Mouse (Mus musculus) ovary, adult 10 weeks (tissue): ENCODE results near the gene Fdxacb1. TPM values are rescaled to one million over a fixed set of nuclear protein-coding genes. Genes with fewer than 3 reads are reported as not detected.

Source experiments
- polyA plus RNA-seq: library from polyadenylated mRNA; stranded (reverse); fragments of 350-450 nt; fragmentation: Illumina TruSeq; extraction: RNeasy Lipid Tissue Mini Kit (QIAGEN cat#74804); gene quantifications from one replicate; pipeline ENCODE4 v1.2.3, GENCODE M21; 2014

Gene Fdxacb1
- polyA plus RNA-seq = 5.1 TPM

DNA sequence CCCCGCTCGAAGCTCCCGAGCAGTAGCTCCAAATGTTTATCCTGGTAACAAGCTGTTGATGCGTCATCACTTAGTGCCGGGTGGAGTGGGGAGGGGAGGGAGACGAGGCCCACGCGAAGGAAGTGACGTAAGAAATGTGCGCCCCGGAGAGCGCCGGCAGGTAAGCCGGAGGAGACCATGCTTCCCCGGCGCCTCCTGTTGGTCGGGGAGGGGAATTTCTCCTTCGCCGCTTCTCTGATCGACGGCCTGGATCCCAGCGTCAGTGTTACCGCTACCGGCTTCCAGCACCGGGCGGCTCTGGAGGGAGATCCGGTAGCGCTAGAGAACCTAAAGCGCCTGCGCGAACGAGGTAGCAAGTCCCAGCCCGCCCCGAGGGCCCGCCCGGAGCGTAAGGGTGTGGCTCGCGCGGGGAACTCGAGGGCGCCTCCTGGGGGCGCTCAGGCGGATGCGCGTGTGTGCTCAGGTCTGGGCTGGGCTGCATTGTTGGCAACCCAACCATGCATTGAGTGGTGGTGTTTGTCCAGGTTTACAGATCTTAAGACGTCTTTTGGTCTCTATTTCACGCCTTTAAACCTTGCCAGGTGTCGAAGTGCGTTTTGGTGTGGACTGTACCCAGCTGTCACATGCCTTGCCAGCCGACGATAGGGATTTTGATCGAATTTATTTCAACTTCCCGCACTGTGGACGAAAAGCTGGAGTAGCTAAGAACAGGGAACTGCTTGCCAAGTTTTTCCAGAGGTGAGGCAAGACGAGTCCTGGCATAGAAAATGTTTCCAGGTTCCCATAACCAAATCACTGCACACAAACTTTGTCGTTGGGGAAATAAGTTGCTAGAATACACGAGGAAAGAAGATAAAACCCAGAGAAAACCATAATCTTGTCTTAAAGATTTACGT is at the start of gene Fdxacb1:
TSS of gene Fdxacb1 (plus strand) at position 130 of the 896 bp plus-strand sequence.

DNA sequence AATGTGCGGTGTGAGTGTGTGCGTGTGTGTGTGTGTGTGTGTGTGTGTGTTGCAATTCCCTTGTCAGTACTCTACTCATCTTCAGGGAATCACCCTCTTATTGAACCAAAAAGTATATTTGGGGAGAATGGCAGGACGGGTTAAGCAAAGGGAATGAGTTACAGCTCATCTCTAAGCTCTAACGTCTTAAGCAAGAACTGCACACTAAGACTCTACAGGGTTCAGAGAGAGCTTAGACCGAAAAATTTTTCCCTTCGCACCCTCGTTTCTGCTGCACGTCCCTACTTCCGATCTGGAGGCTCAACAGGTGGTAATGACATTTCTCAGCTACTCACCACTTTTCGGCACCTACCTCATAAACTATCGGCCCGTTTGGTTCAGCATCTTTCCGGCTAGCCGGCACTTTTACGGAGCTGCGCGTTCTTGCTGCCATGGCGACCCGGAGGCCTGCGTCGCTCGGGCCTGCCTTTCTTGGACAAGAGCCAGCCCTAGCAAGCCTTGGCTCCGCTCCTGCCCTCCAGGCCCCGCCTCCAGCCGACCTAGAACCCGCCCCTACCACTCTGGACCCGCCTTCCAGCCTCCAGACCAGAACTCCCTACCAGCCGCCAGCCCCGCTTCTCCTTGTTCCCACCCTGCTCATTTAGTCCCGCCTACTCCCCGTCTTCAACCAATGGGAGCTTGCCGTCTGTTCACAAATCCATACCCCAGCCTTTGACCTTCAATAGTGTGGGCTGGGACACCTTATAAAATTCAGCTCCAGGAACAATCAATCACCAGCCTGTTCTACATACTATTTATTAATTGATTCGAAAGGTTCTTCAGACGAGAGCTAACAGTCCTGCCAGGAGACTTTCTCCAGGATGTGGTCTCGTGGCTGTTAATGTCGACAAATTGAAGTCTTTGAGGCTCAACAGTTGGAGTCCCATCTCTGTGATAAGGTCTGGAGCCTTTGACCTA is 28.8 kb upstream of the Fdxacb1 start, which contains the start of gene Dixdc1:
TSS of gene Dixdc1 (minus strand) at position 604 of the 957 bp plus-strand sequence.

DNA sequence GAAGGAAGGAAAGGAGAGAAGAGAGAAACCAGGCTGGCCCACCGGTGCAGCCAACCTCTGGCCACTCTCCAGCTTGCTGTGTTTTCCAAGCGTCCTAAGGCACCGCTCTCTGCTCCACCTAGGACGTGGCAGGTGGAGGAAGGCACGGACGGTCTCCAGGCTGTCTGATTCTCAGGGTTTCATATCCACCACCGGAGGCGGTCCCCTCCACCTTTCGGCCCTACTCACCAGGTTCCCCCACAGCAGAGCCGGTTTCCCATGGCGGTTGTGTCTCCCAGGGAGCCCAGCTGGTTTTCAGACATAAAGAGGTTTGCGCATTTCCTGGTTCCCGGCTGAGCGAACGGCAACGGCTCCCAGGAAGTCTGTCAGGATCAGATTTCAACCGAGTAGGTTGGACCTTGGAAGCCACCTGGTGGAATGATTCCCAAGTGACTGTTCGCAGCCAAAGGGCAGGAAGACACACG is 21.8 kb upstream of the Fdxacb1 start, which contains the start of gene 2310030G06Rik:
TSS of gene 2310030G06Rik (minus strand) at position 323 of the 464 bp plus-strand sequence.

DNA sequence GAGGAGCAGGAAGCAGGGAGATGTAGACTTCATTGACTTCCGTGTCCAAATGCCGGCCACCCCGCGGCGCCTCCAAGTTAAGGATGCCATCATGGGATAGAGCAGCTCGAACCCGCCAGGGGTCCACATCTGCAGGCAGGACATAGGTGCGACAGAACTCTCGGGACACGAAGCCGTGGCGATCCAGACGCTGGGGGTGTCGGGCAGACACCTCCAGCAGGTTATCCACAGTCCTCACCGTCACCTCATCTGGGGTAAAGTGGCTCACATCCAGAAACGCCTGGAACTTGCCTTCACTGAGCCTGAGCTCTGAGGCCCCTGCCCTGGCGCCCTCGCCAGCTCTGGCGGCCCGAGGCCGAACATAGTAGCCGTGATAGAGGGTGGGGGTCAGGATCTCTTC is 16.7 kb upstream of the Fdxacb1 start, which contains the start of gene Cryab:
TSS of gene Cryab (plus strand) at position 3 of the 400 bp plus-strand sequence.

DNA sequence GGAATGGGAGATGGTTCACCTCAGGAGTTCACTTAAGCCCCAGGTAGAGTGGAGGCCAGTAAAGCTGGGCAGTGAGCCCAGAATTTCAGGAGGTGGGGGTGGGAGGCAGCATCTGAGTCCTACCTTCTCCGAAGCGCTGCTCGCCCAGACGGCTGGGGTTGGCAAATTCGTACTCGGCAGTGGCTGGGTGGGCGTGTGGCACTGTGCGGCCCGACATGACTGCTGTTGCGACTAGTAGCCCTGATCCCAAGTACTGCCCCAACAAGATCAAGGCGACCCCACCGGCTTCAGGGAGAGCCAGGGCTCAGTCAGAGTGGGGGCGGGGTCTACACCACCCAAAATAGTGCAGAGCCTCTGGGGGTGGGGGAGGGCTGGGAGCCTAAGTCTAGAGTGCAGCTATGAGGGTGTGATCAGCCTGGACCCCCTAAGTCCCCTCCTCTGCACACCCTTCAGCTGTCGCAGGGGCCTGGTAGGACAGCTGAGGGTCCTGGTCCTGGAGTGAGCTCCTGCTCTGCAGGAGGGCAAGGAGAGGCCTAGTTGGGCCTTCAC is 15.9 kb upstream of the Fdxacb1 start, which contains the start of gene Hspb2:
TSS of gene Hspb2 (minus strand) at position 301 of the 549 bp plus-strand sequence.

DNA sequence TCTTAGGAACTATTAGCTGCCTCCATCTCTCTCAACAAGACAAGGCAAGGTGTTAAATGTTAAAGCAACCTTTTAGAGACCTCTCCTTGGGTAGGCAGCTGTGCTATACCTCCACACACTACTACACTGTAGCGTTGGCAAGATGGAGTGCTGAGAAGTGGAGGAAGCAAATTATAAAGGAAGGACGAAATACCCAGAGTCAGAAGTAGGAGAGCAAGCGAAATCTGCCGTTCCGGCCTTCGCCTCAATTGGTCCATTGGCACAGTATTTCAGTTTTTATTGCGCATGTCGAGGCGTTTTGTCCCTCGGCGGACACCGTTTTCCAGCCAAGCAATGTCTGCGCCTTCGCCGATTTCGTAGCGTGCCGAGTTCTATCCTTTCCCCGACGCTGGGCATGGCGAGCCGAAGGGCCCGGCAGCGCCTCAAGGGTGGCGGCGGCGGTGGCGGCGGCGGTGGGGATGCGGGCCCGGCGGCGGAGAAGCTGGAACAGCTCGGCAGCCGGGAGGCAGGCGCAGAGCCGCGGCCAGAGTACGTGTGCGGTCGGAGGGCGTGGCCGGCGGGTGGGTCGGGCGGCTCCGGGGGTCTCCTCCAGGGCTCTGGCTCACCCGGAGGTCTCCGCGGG is 7.1 kb downstream of the Fdxacb1 start, which contains the start of the genes Alg9 and 1110032A03Rik:
TSS of gene Alg9 (plus strand) at position 29 of the 622 bp plus-strand sequence.
TSS of gene 1110032A03Rik (minus strand) at position 530 of the 622 bp plus-strand sequence.

Other genes with a start within 250 kb of the Fdxacb1 start
- 124 TPM for gene Pts, start 239.5 kb upstream of the Fdxacb1 start, polyA plus RNA-seq
- 65.9 TPM for gene Il18, start 213.4 kb upstream of the Fdxacb1 start, polyA plus RNA-seq
- gene Bco2, start 213.1 kb upstream of the Fdxacb1 start, polyA plus RNA-seq = 4.8 TPM
- gene Tex12, start 206.9 kb upstream of the Fdxacb1 start, polyA plus RNA-seq = 2.1 TPM
- gene Sdhd, start 164.4 kb upstream of the Fdxacb1 start, polyA plus RNA-seq = 137 TPM
- 85.1 TPM for gene Timm8b, start 164.3 kb upstream of the Fdxacb1 start, polyA plus RNA-seq
- 10.3 TPM for gene Pih1d2, start 150.9 kb upstream of the Fdxacb1 start, polyA plus RNA-seq
- 157 TPM for gene Nkapd1, start 150.8 kb upstream of the Fdxacb1 start, polyA plus RNA-seq
- 84.0 TPM for gene Dlat, start 108.5 kb upstream of the Fdxacb1 start, polyA plus RNA-seq
- 16.8 TPM for gene Dixdc1, start 28.7 kb upstream of the Fdxacb1 start, polyA plus RNA-seq
- gene 2310030G06Rik, start 21.7 kb upstream of the Fdxacb1 start, polyA plus RNA-seq = 14.3 TPM
- 6.0 TPM for gene Cryab, start 16.9 kb upstream of the Fdxacb1 start, polyA plus RNA-seq
- not detected for gene Hspb2, start 15.9 kb upstream of the Fdxacb1 start, polyA plus RNA-seq
- gene Alg9, start 6.8 kb downstream of the Fdxacb1 start, polyA plus RNA-seq = 10.7 TPM
- 61.9 TPM for gene 1110032A03Rik, start 7.3 kb downstream of the Fdxacb1 start, polyA plus RNA-seq
- 32.0 TPM for gene Ppp2r1b, start 77.1 kb downstream of the Fdxacb1 start, polyA plus RNA-seq
- gene Sik2, start 240.8 kb downstream of the Fdxacb1 start, polyA plus RNA-seq = 29.1 TPM